Mouse (Mus musculus): Measurements from ENCODE around the gene Maz. TPM values are rescaled to one million over a fixed set of nuclear protein-coding genes. Genes with fewer than 3 reads are reported as not detected.

Gene Maz
- 100 to 1,000 TPM in 14 of 26 experiments, 10 to 100 TPM in 12; 28.6 to 228 (median 101) TPM for total RNA-seq (2018; cell fraction: chromatin; rRNA removed)
- 10 to 100 TPM; 29.3 to 99.4 (median 59.6) TPM for total RNA-seq (2018; cell fraction: cytosol; rRNA removed)
- total RNA-seq (2018; cell fraction: nucleus; rRNA removed), result 100 to 1,000 TPM in 11 of 26 experiments, 10 to 100 TPM in 15; 35.2 to 181 (median 89.7) TPM
- 58.9 to 102 TPM (median 70.2 TPM) in 3 replicates for polyA plus RNA-seq (2018)

- H3K79me2 ChIP-seq (ENCODE audit: inconsistent target), result peaks cover 22% of the 10 kb centered on the region
- peak within 1 kb of the TSS; percentile 84 for H3K27ac ChIP-seq
- WGBS (ENCODE audit: missing documents), result 1% methylated on average over 48 of the region's 63 CpGs
- H3K4me3 ChIP-seq (ENCODE audit: inconsistent target), result peak within 1 kb of the TSS; percentile 44
- H3K36me3 ChIP-seq (ENCODE audit: inconsistent target), result 0 out of 2 replicates have a peak, but pooled peaks cover 5% of the 10 kb centered on the region
Measured at GRCm38 (mm10) chr7:127026984-127027726, at the start of gene Maz. Gene Maz, minus strand, starts transcription at chr7:127027037.

DNA sequence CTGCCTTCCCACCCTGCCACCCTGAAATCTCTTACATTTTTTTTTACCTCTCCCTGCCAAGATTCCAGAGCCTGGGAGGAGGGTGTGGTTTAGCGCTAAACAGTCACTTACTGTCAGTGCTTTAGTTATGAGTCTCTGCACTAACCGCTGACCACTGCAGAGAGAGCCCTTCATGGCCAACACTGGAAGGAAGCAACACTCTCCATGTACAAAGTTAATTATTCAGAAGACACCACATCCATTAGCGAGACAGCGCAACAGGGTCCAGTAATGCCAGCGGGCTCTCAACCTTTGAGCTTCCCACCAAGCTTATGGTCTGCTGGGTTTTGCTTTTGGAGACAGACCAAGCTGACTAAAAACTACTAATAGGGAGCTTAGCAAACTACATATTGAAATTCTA, 49.4 kb upstream of the Maz start:
- Histone ChIP-seq H3K36me3 (ENCODE audit: inconsistent target) (no peaks in the 10 kb centered on the region), H3K4me3 (ENCODE audit: inconsistent target) (no peak overlapping the region), H3K27ac (no peak overlapping the region), H3K79me2 (ENCODE audit: inconsistent target) (no peaks in the 10 kb centered on the region)
- 97% methylated on average over 5 of the region's 5 CpGs for WGBS (ENCODE audit: missing documents)

DNA sequence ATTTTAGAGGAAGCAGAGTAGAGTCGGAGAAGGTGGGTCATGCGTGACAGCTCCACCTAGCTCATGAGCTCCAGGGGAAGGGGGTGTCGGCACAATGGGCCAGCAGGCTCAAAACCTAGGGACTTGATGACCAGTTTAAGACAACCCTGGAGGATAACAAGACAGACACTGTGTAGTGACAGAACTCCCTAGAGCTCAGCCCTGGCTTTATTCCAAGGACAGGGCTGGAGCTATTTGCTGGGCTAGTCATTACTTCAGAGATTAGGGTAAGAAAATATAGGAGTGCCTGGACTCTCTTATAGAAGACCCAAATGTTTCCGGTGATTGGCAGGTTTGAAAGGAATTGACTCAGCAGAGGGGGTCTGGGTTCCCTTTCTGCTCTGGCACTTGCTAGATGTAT, 46.4 kb upstream of the Maz start:
- Histone ChIP-seq H3K27ac (no peak overlapping the region), H3K4me3 (ENCODE audit: inconsistent target) (no peak overlapping the region), H3K36me3 (ENCODE audit: inconsistent target) (no peaks in the 10 kb centered on the region), H3K79me2 (ENCODE audit: inconsistent target) (no peaks in the 10 kb centered on the region)
- 94% methylated on average over 4 of the region's 4 CpGs for WGBS (ENCODE audit: missing documents)

DNA sequence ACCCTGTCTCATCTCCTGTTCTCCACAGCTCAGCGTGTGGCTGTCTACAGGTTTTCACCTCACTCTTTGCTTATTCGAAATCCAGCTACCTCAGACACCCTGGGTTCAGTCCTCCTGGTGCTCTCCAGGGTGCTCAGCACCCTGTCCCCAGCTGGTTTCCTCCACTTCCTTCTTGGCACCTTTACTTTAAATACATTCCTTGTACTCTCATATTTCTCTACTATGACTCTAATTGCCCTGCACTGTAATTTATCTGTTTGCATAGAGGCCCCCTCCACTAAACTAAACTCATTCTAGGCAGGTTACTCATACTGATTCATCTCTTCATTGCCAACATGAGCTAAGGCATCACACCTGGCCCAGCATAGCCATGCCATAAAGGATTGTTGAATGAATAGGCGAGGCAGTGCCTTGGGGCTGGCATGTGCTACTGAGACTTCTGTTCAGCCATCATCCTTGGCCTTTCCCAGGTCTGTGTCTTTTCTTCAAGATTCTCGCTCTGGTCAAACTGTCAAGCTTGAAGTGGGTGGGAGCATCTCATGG, 44.1 kb upstream of the Maz start:
- Histone ChIP-seq H3K36me3 (ENCODE audit: inconsistent target) (no peaks in the 10 kb centered on the region), H3K79me2 (ENCODE audit: inconsistent target) (no peaks in the 10 kb centered on the region), H3K27ac (no peak overlapping the region), H3K4me3 (ENCODE audit: inconsistent target) (no peak overlapping the region)
- WGBS (ENCODE audit: missing documents), result 77% methylated on average over 4 of the region's 4 CpGs

- Histone ChIP-seq H3K36me3 (ENCODE audit: inconsistent target) (no peaks in the 10 kb centered on the region), H3K4me3 (ENCODE audit: inconsistent target) (no peak overlapping the region), H3K27ac (no peak overlapping the region), H3K79me2 (ENCODE audit: inconsistent target) (no peaks in the 10 kb centered on the region)
- WGBS (ENCODE audit: missing documents), result 87% methylated on average over 4 of the region's 4 CpGs
Measured at GRCm38 (mm10) chr7:127066317-127066716, 39.5 kb upstream of the Maz start.

GRCm38 (mm10) chr7:127065538-127065937, 38.7 kb upstream of the Maz start:
- 88% methylated on average over 6 of the region's 6 CpGs for WGBS (ENCODE audit: missing documents)
- H3K79me2 ChIP-seq (ENCODE audit: inconsistent target), result no peaks in the 10 kb centered on the region

GRCm38 (mm10) chr7:127055026-127055585, 28.3 kb upstream of the Maz start:
- Histone ChIP-seq H3K36me3 (ENCODE audit: inconsistent target) (no peaks in the 10 kb centered on the region), H3K27ac (no peak overlapping the region), H3K4me3 (ENCODE audit: inconsistent target) (no peak overlapping the region), H3K79me2 (ENCODE audit: inconsistent target) (no peaks in the 10 kb centered on the region)
- 87% methylated on average over 5 of the region's 5 CpGs for WGBS (ENCODE audit: missing documents)

More at GRCm38 (mm10) chr7:127065538-127065937, 38.7 kb upstream of the Maz start:
- H3K4me3 ChIP-seq (ENCODE audit: inconsistent target), result no peak overlapping the region
- H3K27ac ChIP-seq, result no peak overlapping the region
- no peaks in the 10 kb centered on the region for H3K36me3 ChIP-seq (ENCODE audit: inconsistent target)

- under 1% methylated on average over 53 of the region's 53 CpGs for WGBS (ENCODE audit: missing documents)
- peak within 1 kb of the TSS; percentile 72 for H3K4me3 ChIP-seq (ENCODE audit: inconsistent target)
- peaks cover 52% of the 10 kb centered on the region for H3K79me2 ChIP-seq (ENCODE audit: inconsistent target)
- peak within 1 kb of the TSS; percentile 51 for H3K27ac ChIP-seq
- H3K36me3 ChIP-seq (ENCODE audit: inconsistent target), result no peaks in the 10 kb centered on the region
Measured at GRCm38 (mm10) chr7:127041851-127042672, 15.2 kb upstream of the Maz start, which contains the start of gene Kif22. Gene Kif22, minus strand, starts transcription at chr7:127042471.

GRCm38 (mm10) chr7:127031244-127031643, 4.4 kb upstream of the Maz start:
- no peak overlapping the region for H3K27ac ChIP-seq
- 0 out of 2 replicates have a peak, but pooled peaks cover 3% of the 10 kb centered on the region for H3K79me2 ChIP-seq (ENCODE audit: inconsistent target)
- no peaks in the 10 kb centered on the region for H3K36me3 ChIP-seq (ENCODE audit: inconsistent target)
- WGBS (ENCODE audit: missing documents), result 64% methylated on average over 1 of the region's 1 CpGs
- no peak overlapping the region for H3K4me3 ChIP-seq (ENCODE audit: inconsistent target)

DNA sequence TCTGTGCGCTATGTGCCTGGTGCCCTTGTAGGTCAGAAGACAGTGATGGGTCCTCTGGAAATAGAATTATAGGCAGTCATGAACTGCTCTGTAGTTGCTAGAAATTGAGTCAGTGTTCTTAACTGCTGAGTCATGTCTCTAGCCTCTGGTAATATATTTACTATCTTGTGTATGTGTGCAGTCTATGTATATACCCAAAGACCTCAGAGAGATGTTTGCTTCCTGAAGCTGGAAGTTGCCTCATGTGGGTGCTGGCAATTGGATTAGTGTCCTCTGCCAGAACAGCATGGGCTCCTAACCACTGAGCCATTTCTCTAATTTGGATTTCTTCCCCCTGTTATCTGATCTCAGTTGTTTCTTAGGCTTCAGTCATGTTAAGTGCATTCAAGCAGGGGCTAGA, 3.3 kb upstream of the Maz start:
- no peaks in the 10 kb centered on the region for H3K36me3 ChIP-seq (ENCODE audit: inconsistent target)
- H3K4me3 ChIP-seq (ENCODE audit: inconsistent target), result no peak overlapping the region
- WGBS (ENCODE audit: missing documents), result 93% methylated on average over 1 of the region's 1 CpGs
- H3K27ac ChIP-seq, result peak overlapping the region; percentile 4; the same call in 1 of the 2 replicates
- peaks cover under 1% of the 10 kb centered on the region; the same call in 1 of the 2 replicates for H3K79me2 ChIP-seq (ENCODE audit: inconsistent target)

- H3K79me2 ChIP-seq (ENCODE audit: inconsistent target), result peaks cover 22% of the 10 kb centered on the region
- peak overlapping the region; percentile 84 for H3K27ac ChIP-seq
- 49% methylated on average over 8 of the region's 8 CpGs for WGBS (ENCODE audit: missing documents)
- H3K4me3 ChIP-seq (ENCODE audit: inconsistent target), result peak overlapping the region; percentile 44
- no peaks in the 10 kb centered on the region for H3K36me3 ChIP-seq (ENCODE audit: inconsistent target)
Measured at GRCm38 (mm10) chr7:127027885-127028284, 1.0 kb upstream of the Maz start.

DNA sequence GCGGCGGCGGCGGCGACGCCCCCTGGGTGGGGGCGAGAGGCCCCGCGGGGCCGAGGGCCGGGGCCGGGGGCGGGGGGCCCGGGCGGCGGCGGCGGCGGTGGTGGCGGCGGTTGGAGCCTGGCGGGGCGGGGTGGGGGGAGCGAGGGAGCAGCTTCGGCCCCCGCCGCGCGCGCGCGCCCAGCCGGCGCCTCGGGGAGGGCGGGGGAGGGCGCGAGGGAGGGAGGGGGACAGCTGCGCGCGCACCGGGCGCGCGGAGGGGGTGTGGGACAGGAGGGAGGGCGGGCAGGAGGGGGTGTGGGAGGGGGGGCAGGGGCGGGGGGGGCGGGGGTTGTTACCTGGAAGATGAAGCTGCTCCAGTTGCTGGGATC, 237 bp downstream of the Maz start:
- Histone ChIP-seq H3K36me3 (ENCODE audit: inconsistent target) (0 out of 2 replicates have a peak, but pooled peaks cover 5% of the 10 kb centered on the region), H3K4me3 (ENCODE audit: inconsistent target) (no peak overlapping the region), H3K79me2 (ENCODE audit: inconsistent target) (peaks cover 22% of the 10 kb centered on the region), H3K27ac (no peak overlapping the region)
- no CpG with 5 or more reads among the region's 48 CpGs for WGBS (ENCODE audit: missing documents)

- H3K36me3 ChIP-seq (ENCODE audit: inconsistent target), result 0 out of 2 replicates have a peak, but pooled peaks cover 5% of the 10 kb centered on the region
- H3K4me3 ChIP-seq (ENCODE audit: inconsistent target), result peak overlapping the region; percentile 15; the same call in 1 of the 2 replicates
- H3K79me2 ChIP-seq (ENCODE audit: inconsistent target), result peaks cover 22% of the 10 kb centered on the region
- peak overlapping the region; percentile 36; the same call in 1 of the 2 replicates for H3K27ac ChIP-seq
- WGBS (ENCODE audit: missing documents), result under 1% methylated on average over 27 of the region's 48 CpGs
Measured at GRCm38 (mm10) chr7:127026161-127026600, 656 bp downstream of the Maz start.

Measured in macrophage (primary cell).